Mouse (Mus musculus) forebrain, embryonic 14.5 days (tissue): Measurements from ENCODE around the gene Rad51b. TPM values are rescaled to one million over a fixed set of nuclear protein-coding genes. Genes with fewer than 3 reads are reported as not detected.

Experiments
- ATAC-seq: fragments of 200-750 bp; cut with Nextera tagmentation; 2 replicates; pipeline ENCODE4 v1.8.0; 2017; ENCODE audit warnings: mild to moderate bottlenecking, moderate library complexity
- DNase-seq: peaks from one replicate; pipeline ENCODE4 v3.0.0-alpha.2; 2015; ENCODE audit warnings: low spot score
- H3K27ac ChIP-seq: fragments of 300-500 bp; sonication (generic); 2 replicates; pipeline ENCODE4 v1.5.1; 2014; ENCODE audit warnings: low read depth, mild to moderate bottlenecking, control low read depth, low read length, moderate library complexity
- H3K27me3 ChIP-seq: fragments of 300-500 bp; sonication (generic); replicated peaks from 2 replicates; pipeline ENCODE4 v1.6.1; 2014; ENCODE audit warnings: low read length, control low read depth, mixed read lengths; ENCODE audit not compliant: control insufficient read depth, insufficient read depth
- H3K36me3 ChIP-seq: fragments of 300-500 bp; sonication (generic); 2 replicates; pipeline ENCODE4 v1.6.1; 2014; ENCODE audit warnings: low read length, control low read depth; ENCODE audit not compliant: control insufficient read depth, insufficient read depth
- H3K4me1 ChIP-seq: fragments of 300-500 bp; sonication (generic); 2 replicates; pipeline ENCODE4 v1.6.1; 2014; ENCODE audit warnings: antibody characterized with exemption, low read length, control low read depth; ENCODE audit not compliant: control insufficient read depth, insufficient read depth
- H3K4me2 ChIP-seq: fragments of 300-500 bp; sonication (generic); 2 replicates; pipeline ENCODE4 v1.6.1; 2014; ENCODE audit warnings: mild to moderate bottlenecking, control low read depth, low read length
- H3K4me3 ChIP-seq: fragments of 300-500 bp; sonication (generic); 2 replicates; pipeline ENCODE4 v1.5.1; 2014; ENCODE audit warnings: low read depth, low read length, control low read depth
- H3K9ac ChIP-seq: fragments of 300-500 bp; sonication (generic); 2 replicates; pipeline ENCODE4 v1.6.1; 2014; ENCODE audit warnings: mild to moderate bottlenecking, low read length, control low read depth, moderate library complexity
- H3K9me3 ChIP-seq: fragments of 300-500 bp; sonication (generic); replicated peaks from 2 replicates; pipeline ENCODE4 v1.6.1; 2016; ENCODE audit warnings: low read length, control low read depth, mixed read lengths; ENCODE audit not compliant: control insufficient read depth
- WGBS: fragments of 180-500 bp; shearing (Covaris S2); extraction: QIAGEN DNeasy Blood & Tissue Kit; methylation state at CpG from one replicate; pipeline ENCODE4 v1.1.7; 2014; 5-methylcytosine and 5-hydroxymethylcytosine counted together
- polyA plus RNA-seq: library from polyadenylated mRNA; unstranded; fragments of >200 nt; fragmentation: Nextera tagmentation; extraction: Ambion mirVana; gene quantifications from 2 replicates; pipeline ENCODE4 v1.2.1, GENCODE M21; 2014

The Rad51b gene
- polyA plus RNA-seq, 1 experiment from 2014 or later, result 3.5 TPM

DNA sequence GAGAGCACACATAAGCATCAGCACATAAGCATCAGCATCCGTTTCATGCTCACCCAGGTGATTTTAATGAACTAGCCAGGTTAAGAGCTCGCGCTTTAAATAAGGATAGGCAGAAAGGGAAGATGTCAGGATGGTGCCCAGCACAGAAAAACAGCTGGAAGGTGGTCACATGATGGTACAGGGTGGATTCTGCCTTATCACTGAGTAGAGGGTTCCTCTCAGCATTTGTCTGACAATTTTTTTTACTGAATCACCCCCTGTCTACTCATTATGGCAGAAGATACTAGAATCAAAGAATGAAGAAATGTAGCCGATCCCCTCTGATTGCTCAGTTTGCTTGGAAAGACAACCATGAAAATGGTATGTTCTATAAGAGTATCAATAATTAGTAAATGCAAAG, 474.1 kb downstream of the Rad51b start:
- DNase-seq, result no peak
- Histone ChIP-seq H3K36me3 (no peaks in the 10 kb centered on the region), H3K4me3 (no peak overlapping the region), H3K9ac (no peak overlapping the region), H3K4me2 (no peak overlapping the region), H3K9me3 (no peaks in the 10 kb centered on the region), H3K27ac (no peak overlapping the region), H3K27me3 (no peaks in the 10 kb centered on the region), H3K4me1 (no peaks in the 10 kb centered on the region)
- ATAC-seq, result no peak
- WGBS, result 94% methylated on average over 4 of the region's 4 CpGs

DNA sequence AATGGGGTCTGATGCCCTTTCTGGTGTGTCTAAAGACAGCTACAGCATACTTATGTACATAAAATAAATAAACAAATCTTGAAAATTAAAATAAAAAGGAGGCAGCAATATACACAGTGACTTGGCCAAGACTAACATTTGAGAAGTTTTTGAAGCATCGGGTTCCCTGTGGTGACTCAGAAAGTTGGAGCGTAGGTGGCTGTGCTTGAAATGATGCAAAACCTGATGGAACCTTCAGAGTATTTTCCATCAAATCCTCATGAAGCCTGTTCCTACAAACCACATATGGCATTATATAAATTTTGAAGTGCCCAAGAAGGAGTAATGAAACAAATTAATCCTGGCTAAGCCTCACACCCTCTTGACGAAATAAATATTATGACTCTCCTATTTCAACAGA, 474.7 kb downstream of the Rad51b start:
- H3K9me3 ChIP-seq, result no peaks in the 10 kb centered on the region
- no peak for DNase-seq
- H3K27ac ChIP-seq, result no peak overlapping the region
- no peak for ATAC-seq
- no peaks in the 10 kb centered on the region for H3K36me3 ChIP-seq
- no peak overlapping the region for H3K9ac ChIP-seq
- 97% methylated on average over 3 of the region's 3 CpGs for WGBS
- no peaks in the 10 kb centered on the region for H3K4me1 ChIP-seq
- H3K27me3 ChIP-seq, result no peaks in the 10 kb centered on the region
- H3K4me2 ChIP-seq, result no peak overlapping the region
- H3K4me3 ChIP-seq, result no peak overlapping the region

DNA sequence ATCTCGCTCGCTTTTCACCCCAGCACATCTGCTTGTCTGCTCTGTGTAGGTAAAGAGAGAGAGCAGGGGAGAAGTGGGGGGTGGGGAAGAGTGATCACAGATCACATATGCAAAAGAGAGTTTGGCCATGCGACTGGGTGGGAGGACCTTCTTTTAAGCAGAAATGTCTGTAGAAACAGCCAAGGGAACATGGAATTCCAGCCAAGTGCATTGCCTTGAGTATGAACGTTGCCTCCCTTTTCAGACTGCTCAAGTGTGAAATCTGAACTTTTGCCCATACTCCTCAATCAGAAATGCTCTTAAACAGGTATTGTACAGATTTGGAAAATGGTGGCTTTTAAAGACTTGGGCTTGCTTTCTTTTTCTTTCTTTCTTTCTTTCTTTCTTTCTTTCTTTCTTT, 476.2 kb downstream of the Rad51b start:
- no peaks in the 10 kb centered on the region for H3K27me3 ChIP-seq
- H3K9me3 ChIP-seq, result no peaks in the 10 kb centered on the region
- ATAC-seq (no peak), DNase-seq (peak; percentile 37)
- no peak overlapping the region for H3K9ac ChIP-seq
- WGBS, result 70% methylated on average over 4 of the region's 4 CpGs
- no peak overlapping the region for H3K27ac ChIP-seq
- H3K36me3 ChIP-seq, result no peaks in the 10 kb centered on the region
- no peaks in the 10 kb centered on the region for H3K4me1 ChIP-seq
- no peak overlapping the region for H3K4me3 ChIP-seq
- no peak overlapping the region for H3K4me2 ChIP-seq

DNA sequence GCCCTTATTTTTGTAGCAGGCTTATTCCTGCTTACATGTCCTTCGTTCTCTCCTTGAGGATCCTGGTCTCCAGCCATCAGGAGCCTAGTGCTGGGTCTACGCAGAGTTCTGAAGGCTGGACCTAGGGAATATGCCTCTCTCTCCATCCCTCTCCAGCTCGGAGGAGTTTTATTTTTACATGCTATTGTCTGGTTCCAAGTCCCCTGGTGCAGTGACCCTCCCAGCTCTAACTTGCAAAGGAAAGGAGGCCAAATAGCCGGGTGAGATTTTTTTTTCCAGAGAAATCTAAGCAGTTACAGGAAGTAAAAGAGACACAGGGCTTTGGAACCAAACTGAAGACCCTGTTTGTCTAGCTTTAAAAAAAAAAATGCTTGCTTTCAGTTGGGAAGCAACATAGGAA, 477.5 kb downstream of the Rad51b start:
- ATAC-seq (no peak), DNase-seq (no peak)
- Histone ChIP-seq H3K36me3 (no peaks in the 10 kb centered on the region), H3K4me1 (no peaks in the 10 kb centered on the region), H3K27ac (no peak overlapping the region), H3K4me3 (no peak overlapping the region), H3K27me3 (no peaks in the 10 kb centered on the region), H3K9ac (no peak overlapping the region), H3K9me3 (no peaks in the 10 kb centered on the region), H3K4me2 (no peak overlapping the region)
- 85% methylated on average over 4 of the region's 4 CpGs for WGBS

DNA sequence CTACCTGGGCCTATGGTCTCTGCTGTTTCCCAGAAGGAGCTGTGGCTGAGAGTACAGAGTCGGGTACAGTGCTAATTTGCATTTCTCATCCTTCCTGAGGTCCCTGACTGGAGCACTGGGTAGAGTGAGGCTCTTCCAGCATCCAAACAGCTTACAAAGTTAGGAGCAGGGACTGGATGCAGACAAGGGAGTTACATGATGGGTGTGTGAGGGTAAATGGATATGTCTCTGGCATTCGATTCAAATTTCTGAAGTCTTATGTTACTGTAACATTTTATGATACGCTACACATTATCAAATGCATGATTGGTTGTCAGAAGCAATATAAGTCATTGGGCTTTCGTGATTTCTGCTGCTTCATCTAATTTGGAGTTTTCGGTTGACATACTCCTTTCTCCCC, 479.7 kb downstream of the Rad51b start:
- Histone ChIP-seq H3K4me3 (no peak overlapping the region), H3K9me3 (no peaks in the 10 kb centered on the region), H3K27ac (no peak overlapping the region), H3K36me3 (no peaks in the 10 kb centered on the region), H3K4me2 (no peak overlapping the region), H3K9ac (no peak overlapping the region), H3K4me1 (no peaks in the 10 kb centered on the region), H3K27me3 (no peaks in the 10 kb centered on the region)
- DNase-seq (no peak), ATAC-seq (no peak)
- WGBS, result 86% methylated on average over 5 of the region's 5 CpGs

DNA sequence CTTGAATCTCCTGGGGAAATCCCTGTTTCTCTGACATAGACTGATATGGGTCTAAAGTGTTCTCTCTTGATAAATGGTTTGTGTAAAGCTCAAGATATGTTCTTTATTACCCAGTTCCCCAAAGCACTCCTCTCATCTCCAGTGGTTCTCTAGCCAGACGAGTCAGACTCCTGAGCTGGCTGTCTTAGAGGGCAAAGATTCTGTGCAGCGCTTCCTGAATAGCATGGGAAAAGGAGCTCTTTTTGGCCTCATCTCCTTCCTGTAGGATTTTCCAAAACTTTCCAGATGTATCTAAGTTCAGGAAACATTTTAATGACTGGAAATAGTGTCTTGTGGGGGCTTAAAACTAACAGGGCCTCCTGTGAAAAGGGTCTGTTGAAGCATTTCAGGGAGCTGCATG, 483.7 kb downstream of the Rad51b start:
- no peak overlapping the region for H3K4me3 ChIP-seq
- no peak for ATAC-seq
- H3K27ac ChIP-seq, result no peak overlapping the region
- 73% methylated on average over 2 of the region's 2 CpGs for WGBS
- DNase-seq, result no peak
- H3K9ac ChIP-seq, result no peak overlapping the region
- H3K4me2 ChIP-seq, result no peak overlapping the region
- no peaks in the 10 kb centered on the region for H3K27me3 ChIP-seq
- no peaks in the 10 kb centered on the region for H3K36me3 ChIP-seq
- no peaks in the 10 kb centered on the region for H3K9me3 ChIP-seq
- no peaks in the 10 kb centered on the region for H3K4me1 ChIP-seq

DNA sequence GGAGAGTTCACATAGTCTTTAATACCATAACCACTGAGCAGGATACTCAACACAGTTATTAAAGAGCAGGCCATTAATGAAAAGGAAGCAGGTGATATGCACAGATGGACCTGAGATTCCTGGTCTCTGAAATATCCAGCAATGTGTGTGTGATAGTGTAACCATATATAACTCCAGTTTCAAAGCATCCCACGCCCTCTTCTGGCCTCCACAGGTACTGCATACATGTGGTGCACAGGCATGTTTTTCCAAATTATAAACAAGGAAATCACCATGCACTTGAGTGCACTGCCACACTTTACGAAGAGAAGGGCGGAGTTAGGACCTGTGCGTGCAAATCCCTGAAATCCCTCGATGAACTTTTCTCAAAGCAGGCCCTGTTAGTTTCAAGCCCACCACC, 484.7 kb downstream of the Rad51b start:
- Histone ChIP-seq H3K4me1 (no peaks in the 10 kb centered on the region), H3K9me3 (no peaks in the 10 kb centered on the region), H3K9ac (no peak overlapping the region), H3K27me3 (no peaks in the 10 kb centered on the region), H3K27ac (no peak overlapping the region), H3K36me3 (no peaks in the 10 kb centered on the region), H3K4me2 (no peak overlapping the region), H3K4me3 (no peak overlapping the region)
- DNase-seq (no peak), ATAC-seq (no peak)
- 85% methylated on average over 5 of the region's 5 CpGs for WGBS

DNA sequence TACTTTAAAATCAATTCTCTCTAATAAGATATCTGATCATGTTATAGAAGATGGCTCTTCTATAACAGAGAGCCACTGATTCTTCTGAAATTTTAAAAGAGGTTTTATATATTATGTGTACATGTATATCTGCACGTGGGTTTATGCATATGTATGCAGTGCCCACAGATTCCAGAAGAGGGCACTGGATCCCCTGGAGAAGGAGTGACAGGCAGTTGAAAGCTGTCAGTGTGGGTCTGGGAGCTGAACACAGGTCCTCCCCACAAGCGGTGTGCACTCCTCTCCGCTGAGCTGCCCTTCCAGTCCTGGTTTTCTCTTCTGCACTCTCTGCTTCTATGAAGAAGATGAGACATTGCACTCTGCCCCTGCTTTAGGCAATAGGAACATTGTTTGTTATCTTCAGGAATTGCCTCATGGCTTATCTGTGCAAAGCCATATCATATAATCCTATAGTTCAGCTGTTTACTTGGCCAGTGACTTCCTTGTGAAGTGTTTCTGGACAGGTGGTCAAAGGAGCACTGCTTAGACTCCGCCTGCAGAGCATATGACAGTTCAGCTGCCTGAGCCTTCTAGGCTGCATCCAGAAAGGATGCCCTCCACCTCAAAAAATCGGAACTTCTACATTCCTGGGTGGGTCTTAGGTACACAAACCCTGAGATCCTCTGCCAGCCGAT, 485.5 kb downstream of the Rad51b start:
- H3K27me3 ChIP-seq, result no peaks in the 10 kb centered on the region
- no peaks in the 10 kb centered on the region for H3K36me3 ChIP-seq
- no peaks in the 10 kb centered on the region for H3K9me3 ChIP-seq
- H3K4me2 ChIP-seq, result no peak overlapping the region
- DNase-seq (no peak), ATAC-seq (no peak)
- no peak overlapping the region for H3K9ac ChIP-seq
- no peaks in the 10 kb centered on the region for H3K4me1 ChIP-seq
- no peak overlapping the region for H3K4me3 ChIP-seq
- WGBS, result 97% methylated on average over 6 of the region's 6 CpGs
- H3K27ac ChIP-seq, result no peak overlapping the region

DNA sequence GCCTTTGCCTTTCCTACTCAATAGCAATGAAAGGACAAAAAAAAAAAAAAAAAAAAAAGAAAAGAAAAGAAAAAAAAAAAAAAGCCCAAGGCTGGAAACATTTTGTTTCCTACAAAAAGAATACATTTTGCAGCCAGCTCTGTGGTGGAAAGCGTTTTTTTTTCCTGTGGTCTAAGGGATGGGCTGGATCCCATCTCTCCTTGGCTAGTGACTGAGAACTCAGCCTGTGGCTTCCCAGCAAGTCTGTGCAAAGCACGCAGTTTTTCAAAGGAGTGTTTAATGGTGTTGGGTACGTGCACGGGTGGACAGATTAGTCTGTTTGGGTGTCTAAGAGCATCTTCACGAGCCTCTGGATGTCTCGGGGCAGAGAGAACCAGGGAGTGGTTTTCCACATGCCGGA, 487.1 kb downstream of the Rad51b start:
- no peak for DNase-seq
- 84% methylated on average over 7 of the region's 7 CpGs for WGBS
- Histone ChIP-seq H3K4me3 (no peak overlapping the region), H3K27me3 (no peaks in the 10 kb centered on the region), H3K4me2 (no peak overlapping the region), H3K4me1 (no peaks in the 10 kb centered on the region), H3K9me3 (no peaks in the 10 kb centered on the region), H3K27ac (no peak overlapping the region), H3K9ac (no peak overlapping the region), H3K36me3 (no peaks in the 10 kb centered on the region)
- no peak for ATAC-seq
